Mouse (Mus musculus): ENCODE measurements around the gene Neurl1a.

The Neurl1a gene

GRCm38 (mm10) chr19:47291307-47292080, 112.9 kb downstream of the Neurl1a start:
- DNase-seq: no peak

- no peak for DNase-seq
Observed at GRCm38 (mm10) chr19:47292451-47292951, 113.9 kb downstream of the Neurl1a start.

DNA sequence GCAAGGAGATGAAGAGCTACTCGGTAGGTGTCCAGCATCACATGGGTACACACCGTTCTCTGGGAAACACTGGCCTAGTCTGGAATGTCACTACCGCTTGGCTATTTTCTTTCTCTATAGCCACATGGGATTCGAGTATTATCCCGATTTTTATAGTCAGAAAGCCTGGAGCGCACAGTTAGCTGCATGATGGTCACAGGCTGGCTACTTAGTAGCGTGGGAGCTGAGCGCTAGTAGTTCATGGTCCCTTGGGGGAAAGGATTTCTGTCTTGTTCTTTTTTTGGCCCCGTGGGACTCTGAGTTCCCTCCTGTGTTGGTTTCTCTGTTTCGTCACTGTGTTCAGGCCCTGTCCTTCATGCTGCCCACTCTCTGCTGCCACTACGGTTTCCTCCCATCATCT, 119.5 kb downstream of the Neurl1a start:
- no peak for DNase-seq

GRCm38 (mm10) chr19:47301303-47302190, 122.9 kb downstream of the Neurl1a start:
- DNase-seq: no peak

DNA sequence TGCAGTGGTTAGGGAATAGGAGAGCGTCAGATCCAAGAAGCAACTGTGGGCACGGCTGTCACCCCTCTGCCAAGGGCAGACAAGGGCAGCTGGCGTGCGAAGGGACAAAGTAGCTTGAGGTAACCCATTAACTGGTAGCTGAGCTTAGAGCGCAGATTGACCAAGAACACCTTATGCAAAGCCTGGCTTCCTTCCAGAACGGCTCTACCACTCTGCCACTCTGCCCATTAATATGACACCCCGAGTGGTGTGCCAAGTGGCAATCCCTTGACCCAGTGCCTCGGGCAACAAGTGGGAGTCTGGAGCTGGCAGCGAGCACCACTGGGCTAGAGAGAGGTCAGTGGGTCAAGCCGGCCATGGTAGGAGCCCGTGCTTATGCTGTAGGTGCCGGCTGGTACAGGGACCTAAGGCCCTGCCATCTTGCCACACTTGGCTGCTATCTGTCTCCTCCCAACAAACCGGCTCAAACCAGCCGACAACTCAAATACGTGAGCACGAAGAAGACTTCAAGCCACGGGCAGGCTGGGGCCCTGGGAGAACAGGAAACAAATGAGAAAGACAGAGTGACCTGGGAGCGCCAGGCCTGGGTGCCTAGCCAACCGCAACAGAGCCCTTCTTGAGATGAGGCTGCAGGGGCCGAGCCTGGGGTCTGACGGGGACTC, 123.7 kb downstream of the Neurl1a start:
- DNase-seq: no peak

GRCm38 (mm10) chr19:47303128-47303527, 124.5 kb downstream of the Neurl1a start:
- DNase-seq: no peak

GRCm38 (mm10) chr19:47304170-47304745, 125.6 kb downstream of the Neurl1a start:
- DNase-seq: no peak

DNA sequence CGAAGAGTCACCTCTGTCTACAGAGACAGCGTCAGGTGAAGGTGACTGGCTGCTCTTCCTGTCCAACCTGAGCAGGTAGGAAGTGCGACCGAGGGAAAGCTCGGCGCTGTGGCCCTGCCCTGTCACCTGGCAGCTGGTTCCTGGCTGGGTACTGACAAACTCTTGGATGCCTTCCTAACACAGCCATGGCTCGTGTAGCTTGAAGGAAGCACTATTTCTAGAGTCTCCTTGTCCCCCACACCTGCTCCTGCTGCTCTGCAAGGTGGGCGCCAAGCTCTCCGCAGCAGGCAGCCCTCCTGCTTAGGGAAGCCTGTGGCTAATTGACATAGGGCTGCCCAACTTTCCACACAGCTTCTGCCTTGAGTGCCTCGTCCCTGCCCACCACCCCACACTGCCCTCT, 126.8 kb downstream of the Neurl1a start:
- no peak for DNase-seq

- DNase-seq: no peak
Observed at GRCm38 (mm10) chr19:47306128-47306916, 127.7 kb downstream of the Neurl1a start.

DNA sequence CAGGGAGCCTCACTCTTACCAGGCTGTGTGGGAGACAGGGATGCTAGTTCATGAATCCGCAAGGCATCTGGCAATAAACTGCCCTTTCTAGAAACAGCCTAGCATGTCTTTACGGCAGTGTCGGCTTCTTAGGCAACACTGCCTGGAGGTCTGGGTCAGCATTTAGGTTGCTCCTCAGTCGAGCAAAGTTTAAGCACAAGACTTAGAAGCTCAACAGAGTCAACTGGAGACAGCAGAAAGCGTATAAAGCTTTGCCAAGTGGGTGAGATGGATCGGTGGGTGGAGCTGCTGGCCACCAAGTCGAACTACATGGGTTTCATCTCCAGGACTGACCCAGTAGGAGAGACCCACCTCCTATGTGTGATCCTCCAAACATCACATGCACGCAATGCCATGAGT, 128.3 kb downstream of the Neurl1a start:
- DNase-seq: no peak
